Mouse (Mus musculus): ENCODE measurements around the gene Dok1. TPM values are rescaled to one million over a fixed set of nuclear protein-coding genes. Genes with fewer than 3 reads are reported as not detected.

Gene Dok1
- polyA plus RNA-seq (2011; ENCODE audit: insufficient read depth, insufficient read length, low read depth, missing spikeins): 4.7 and 4.8 TPM in 2 replicates

DNA sequence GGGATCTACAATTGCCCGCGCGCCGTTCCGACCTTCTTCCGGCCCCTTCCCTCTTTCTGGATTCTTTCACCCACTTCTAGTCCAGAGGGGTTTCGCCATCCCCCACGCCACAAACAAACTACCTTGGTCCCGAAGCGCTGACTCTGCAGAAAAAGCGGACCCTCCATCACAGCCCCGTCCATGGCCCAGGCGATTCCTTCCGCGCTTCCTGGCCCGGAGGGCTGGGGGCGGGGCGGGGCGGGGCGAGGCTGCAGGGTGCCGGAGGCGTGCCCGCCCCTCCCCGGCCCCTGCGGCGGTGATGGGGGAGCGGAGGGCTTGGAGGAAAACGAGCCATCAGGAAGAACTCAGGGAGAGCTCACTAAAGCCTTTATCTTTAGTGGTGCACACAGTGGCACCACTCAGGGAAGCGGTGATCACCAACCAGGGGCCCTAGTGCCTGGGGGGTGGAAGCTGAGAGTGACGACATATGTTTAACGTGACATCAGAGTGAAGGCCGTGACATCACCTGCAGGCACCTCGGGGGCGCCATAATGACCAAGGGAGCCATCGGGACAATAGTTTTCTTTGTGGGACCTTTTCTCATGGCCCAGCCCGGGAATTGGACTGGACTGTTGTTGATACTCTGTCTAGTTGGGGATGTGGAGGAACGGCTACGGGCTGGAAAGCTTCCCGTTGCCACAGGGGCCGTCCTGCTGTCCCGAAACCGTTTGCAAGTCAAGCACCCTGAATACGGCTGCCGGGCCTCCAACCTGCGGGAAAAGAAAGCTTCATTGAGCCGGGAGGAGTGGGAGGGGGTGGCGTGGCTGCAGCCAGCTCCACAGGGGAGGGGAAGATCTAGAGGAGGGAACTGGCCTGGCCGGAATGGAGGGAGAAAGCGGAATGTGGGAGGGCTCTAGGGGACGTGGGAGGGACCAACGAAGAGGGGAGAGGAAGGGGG is at the start of gene Dok1, which contains the start of gene Loxl3:
Dok1 (minus strand) TSS at position 223 of the 937 bp plus-strand sequence.
Loxl3 (plus strand) TSS at position 925 of the 937 bp plus-strand sequence.
- no peaks in the 10 kb centered on the region for H3K27me3 ChIP-seq (ENCODE audit: control insufficient read depth, insufficient read depth, low read length, poor library complexity, severe bottlenecking)
- H3K9ac ChIP-seq (ENCODE audit: low read depth, poor library complexity, severe bottlenecking): peak within 1 kb of the TSS; percentile 61
- no peaks in the 10 kb centered on the region for H3K9me3 ChIP-seq (replicated peaks; ENCODE audit: control insufficient read depth, insufficient read depth, low read length, poor library complexity, severe bottlenecking)
- peak within 1 kb of the TSS; percentile 9; the same call in 1 of the 2 replicates for H3K27ac ChIP-seq (ENCODE audit: insufficient read depth, low read length)
- no peaks in the 10 kb centered on the region for H3K36me3 ChIP-seq (ENCODE audit: control insufficient read depth, insufficient read depth, low read length, poor library complexity, severe bottlenecking)
- TF ChIP-seq EP300 (IDR thresholded peaks at IDR 0.05; ENCODE audit: insufficient read depth, low read depth, low read length) (no peak), POLR2A (IDR thresholded peaks at IDR 0.05; ENCODE audit: insufficient read depth, low read length) (no peak), CTCF (IDR thresholded peaks at IDR 0.05; ENCODE audit: low read depth, low read length) (no peak)
- H3K4me1 ChIP-seq (ENCODE audit: control insufficient read depth, insufficient read depth, low read length): peaks cover 1% of the 10 kb centered on the region
- peak within 1 kb of the TSS; percentile 84 for H3K4me3 ChIP-seq (ENCODE audit: low read depth, low read length)

DNA sequence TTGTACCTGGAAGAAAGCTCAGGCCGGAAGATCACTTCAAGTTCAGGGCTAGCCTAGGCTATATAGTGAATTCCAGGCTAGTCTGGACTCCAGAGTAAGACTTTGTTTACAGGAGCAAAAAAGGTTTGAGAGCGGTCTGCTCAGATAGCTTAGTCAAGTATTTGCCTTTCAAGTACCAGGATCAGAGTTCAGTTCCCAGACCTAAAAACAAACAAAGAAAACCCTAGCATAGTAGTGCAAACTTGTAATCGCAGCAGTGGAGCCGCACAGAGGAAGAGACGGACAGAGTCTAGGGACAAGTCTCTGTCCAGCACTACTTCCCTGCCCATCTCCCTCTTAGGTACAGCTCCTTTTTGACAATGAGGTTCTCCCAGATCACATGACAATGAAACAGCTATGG is 46.9 kb upstream of the Dok1 start:
- H3K4me3 ChIP-seq (ENCODE audit: low read depth, low read length): no peak overlapping the region
- no peaks in the 10 kb centered on the region for H3K4me1 ChIP-seq (ENCODE audit: control insufficient read depth, insufficient read depth, low read length)
- no peaks in the 10 kb centered on the region for H3K9me3 ChIP-seq (replicated peaks; ENCODE audit: control insufficient read depth, insufficient read depth, low read length, poor library complexity, severe bottlenecking)
- H3K36me3 ChIP-seq (ENCODE audit: control insufficient read depth, insufficient read depth, low read length, poor library complexity, severe bottlenecking): peaks cover 3% of the 10 kb centered on the region; the same call in 1 of the 2 replicates
- no peaks in the 10 kb centered on the region for H3K27me3 ChIP-seq (ENCODE audit: control insufficient read depth, insufficient read depth, low read length, poor library complexity, severe bottlenecking)
- TF ChIP-seq POLR2A (IDR thresholded peaks at IDR 0.05; ENCODE audit: insufficient read depth, low read length) (no peak), CTCF (IDR thresholded peaks at IDR 0.05; ENCODE audit: low read depth, low read length) (no peak), EP300 (IDR thresholded peaks at IDR 0.05; ENCODE audit: insufficient read depth, low read depth, low read length) (no peak)
- H3K9ac ChIP-seq (ENCODE audit: low read depth, poor library complexity, severe bottlenecking): no peak overlapping the region
- H3K27ac ChIP-seq (ENCODE audit: insufficient read depth, low read length): no peak overlapping the region

DNA sequence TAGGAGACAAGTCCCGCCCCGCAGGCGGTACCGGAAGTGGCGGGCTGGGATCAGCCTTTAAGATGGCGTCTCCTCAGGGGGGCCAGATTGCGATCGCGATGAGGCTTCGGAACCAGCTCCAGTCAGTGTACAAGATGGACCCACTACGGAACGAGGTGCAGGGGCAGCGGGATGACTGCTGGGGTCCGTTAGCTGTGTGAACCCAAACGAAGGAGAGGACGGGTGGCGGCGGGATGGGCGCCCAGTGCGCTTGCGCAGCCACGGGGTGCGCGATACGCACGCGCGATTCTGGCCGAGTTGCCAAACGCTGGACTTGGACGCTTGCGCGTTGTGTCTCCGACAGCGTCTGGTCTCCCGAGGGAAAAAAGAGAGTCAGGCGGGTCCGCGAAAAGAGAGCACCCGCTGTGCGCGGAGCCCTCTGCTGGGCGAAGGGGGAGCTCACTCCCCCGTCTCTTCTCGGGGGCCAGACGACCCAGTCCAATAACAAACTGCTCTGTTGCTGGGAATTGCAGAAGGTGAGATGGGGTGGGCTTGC is 45.1 kb upstream of the Dok1 start:
- Histone ChIP-seq H3K9me3 (replicated peaks; ENCODE audit: control insufficient read depth, insufficient read depth, low read length, poor library complexity, severe bottlenecking) (no peaks in the 10 kb centered on the region), H3K36me3 (ENCODE audit: control insufficient read depth, insufficient read depth, low read length, poor library complexity, severe bottlenecking) (peaks cover 3% of the 10 kb centered on the region; the same call in 1 of the 2 replicates), H3K9ac (ENCODE audit: low read depth, poor library complexity, severe bottlenecking) (peak overlapping the region; percentile 63), H3K4me3 (ENCODE audit: low read depth, low read length) (peak overlapping the region; percentile 80), H3K4me1 (ENCODE audit: control insufficient read depth, insufficient read depth, low read length) (no peaks in the 10 kb centered on the region), H3K27me3 (ENCODE audit: control insufficient read depth, insufficient read depth, low read length, poor library complexity, severe bottlenecking) (no peaks in the 10 kb centered on the region), H3K27ac (ENCODE audit: insufficient read depth, low read length) (no peak overlapping the region)
- no peak for TF ChIP-seq POLR2A (IDR thresholded peaks at IDR 0.05; ENCODE audit: insufficient read depth, low read length)
- TF ChIP-seq CTCF (IDR thresholded peaks at IDR 0.05; ENCODE audit: low read depth, low read length): no peak
- 0 out of 2 replicates have a peak, but pooled peaks have one; percentile 36 for TF ChIP-seq EP300 (IDR thresholded peaks at IDR 0.05; ENCODE audit: insufficient read depth, low read depth, low read length)

DNA sequence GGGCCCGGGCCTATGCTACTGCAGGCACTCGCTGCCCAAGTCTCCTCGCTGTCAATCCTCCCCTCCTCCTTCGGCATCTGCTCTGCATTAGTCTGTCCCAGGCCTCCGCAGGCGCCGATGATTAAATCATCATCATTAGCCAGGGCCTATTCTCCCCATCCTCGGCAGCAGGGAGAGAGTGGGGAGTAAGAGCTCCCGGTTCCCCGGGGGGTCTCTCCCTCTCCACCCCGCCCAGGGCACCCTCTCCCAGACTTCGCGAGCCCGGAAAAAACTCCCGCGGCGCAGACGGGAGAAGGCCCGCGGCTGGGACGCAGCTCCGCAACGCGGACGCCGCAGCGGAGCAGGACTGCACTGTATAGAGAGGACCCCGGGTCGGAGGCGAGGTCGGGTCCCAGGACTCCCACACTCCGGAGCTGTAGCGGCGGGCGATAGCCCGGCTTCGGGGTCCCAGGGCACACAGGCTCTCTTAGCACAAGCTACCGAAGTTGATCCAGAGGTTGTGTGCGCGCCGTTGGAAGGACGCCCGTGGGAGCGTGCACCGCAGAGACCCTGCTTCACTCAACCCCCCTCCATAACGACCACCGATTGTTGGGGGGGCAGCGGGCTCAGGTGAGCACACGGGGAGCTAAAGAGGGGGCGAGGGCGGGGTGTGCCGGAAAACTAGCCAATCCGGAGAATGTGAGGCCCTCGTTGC is 44.5 kb upstream of the Dok1 start, which contains the start of gene Pcgf1:
Pcgf1 (plus strand) TSS at position 240 of the 694 bp plus-strand sequence.
- Histone ChIP-seq H3K27ac (ENCODE audit: insufficient read depth, low read length) (no peak within 1 kb of the TSS), H3K4me1 (ENCODE audit: control insufficient read depth, insufficient read depth, low read length) (no peaks in the 10 kb centered on the region), H3K27me3 (ENCODE audit: control insufficient read depth, insufficient read depth, low read length, poor library complexity, severe bottlenecking) (no peaks in the 10 kb centered on the region), H3K9me3 (replicated peaks; ENCODE audit: control insufficient read depth, insufficient read depth, low read length, poor library complexity, severe bottlenecking) (no peaks in the 10 kb centered on the region), H3K9ac (ENCODE audit: low read depth, poor library complexity, severe bottlenecking) (peak within 1 kb of the TSS; percentile 63), H3K4me3 (ENCODE audit: low read depth, low read length) (peak within 1 kb of the TSS; percentile 89), H3K36me3 (ENCODE audit: control insufficient read depth, insufficient read depth, low read length, poor library complexity, severe bottlenecking) (peaks cover 3% of the 10 kb centered on the region; the same call in 1 of the 2 replicates)
- no peak for TF ChIP-seq POLR2A (IDR thresholded peaks at IDR 0.05; ENCODE audit: insufficient read depth, low read length)
- no peak for TF ChIP-seq EP300 (IDR thresholded peaks at IDR 0.05; ENCODE audit: insufficient read depth, low read depth, low read length)
- TF ChIP-seq CTCF (IDR thresholded peaks at IDR 0.05; ENCODE audit: low read depth, low read length): no peak

DNA sequence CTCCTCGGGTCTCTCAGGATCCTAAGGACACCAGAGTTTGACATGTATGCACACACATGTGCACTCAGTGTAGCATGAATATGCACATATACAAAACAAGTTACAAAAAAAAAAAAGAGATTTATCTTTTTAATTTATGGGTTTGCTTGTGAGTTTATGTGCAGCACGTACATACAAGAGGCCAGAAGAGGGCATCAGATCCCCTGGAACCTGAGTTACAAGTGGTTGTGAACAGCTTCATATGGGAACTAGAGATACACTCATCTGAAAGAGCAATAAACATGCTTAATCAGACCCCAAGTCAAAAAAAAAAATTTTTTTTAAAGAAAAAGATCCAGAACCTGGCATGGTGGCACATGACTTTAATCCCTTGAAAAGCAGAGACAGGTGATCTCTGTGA is 41.7 kb upstream of the Dok1 start:
- Histone ChIP-seq H3K27ac (ENCODE audit: insufficient read depth, low read length) (no peak overlapping the region), H3K36me3 (ENCODE audit: control insufficient read depth, insufficient read depth, low read length, poor library complexity, severe bottlenecking) (no peaks in the 10 kb centered on the region), H3K27me3 (ENCODE audit: control insufficient read depth, insufficient read depth, low read length, poor library complexity, severe bottlenecking) (peaks cover 11% of the 10 kb centered on the region), H3K9ac (ENCODE audit: low read depth, poor library complexity, severe bottlenecking) (no peak overlapping the region), H3K4me3 (ENCODE audit: low read depth, low read length) (no peak overlapping the region), H3K4me1 (ENCODE audit: control insufficient read depth, insufficient read depth, low read length) (no peaks in the 10 kb centered on the region), H3K9me3 (replicated peaks; ENCODE audit: control insufficient read depth, insufficient read depth, low read length, poor library complexity, severe bottlenecking) (no peaks in the 10 kb centered on the region)
- TF ChIP-seq POLR2A (IDR thresholded peaks at IDR 0.05; ENCODE audit: insufficient read depth, low read length) (no peak), EP300 (IDR thresholded peaks at IDR 0.05; ENCODE audit: insufficient read depth, low read depth, low read length) (no peak), CTCF (IDR thresholded peaks at IDR 0.05; ENCODE audit: low read depth, low read length) (no peak)
